Mouse (Mus musculus) cerebellum, adult 2 months (tissue): Measurements from ENCODE around the gene Cd300lb. TPM values are rescaled to one million over a fixed set of nuclear protein-coding genes. Genes with fewer than 3 reads are reported as not detected.
A peak's percentile ranks its signal among the peaks of the same experiment; 100 is the strongest.

Source experiments
- DNase-seq, 2 experiments: peaks; one replicate each; pipeline ENCODE4 v3.0.0; 2021
- H3K27ac ChIP-seq: fragments of 200-500 bp; 2 replicates; pipeline ENCODE4 v1.5.1; 2012; ENCODE audit warnings: low read length, control low read depth, inconsistent platforms; ENCODE audit not compliant: insufficient read depth
- H3K27me3 ChIP-seq: fragments of 200-500 bp; 2 replicates; pipeline ENCODE4 v1.6.1; 2012; ENCODE audit warnings: inconsistent platforms, mild to moderate bottlenecking, low read length, moderate library complexity; ENCODE audit not compliant: control insufficient read depth, insufficient read depth
- H3K4me1 ChIP-seq: fragments of 200-500 bp; 2 replicates; pipeline ENCODE4 v1.6.1; 2011; ENCODE audit warnings: low read length; ENCODE audit not compliant: control insufficient read depth, insufficient read depth
- H3K4me3 ChIP-seq: fragments of 200-500 bp; replicated peaks from 2 replicates; pipeline ENCODE3; 2011; ENCODE audit warnings: mild to moderate bottlenecking, low read depth, low read length, control low read depth; ENCODE audit not compliant: insufficient read depth
- CTCF ChIP-seq: fragments of 200-500 bp; IDR thresholded peaks from 2 replicates; pipeline ENCODE4 v1.5.1; 2011; ENCODE audit warnings: low read depth, mild to moderate bottlenecking, control low read depth, low read length, moderate library complexity, borderline replicate concordance; ENCODE audit not compliant: insufficient read depth
- POLR2A ChIP-seq: fragments of 200-500 bp; IDR thresholded peaks from 2 replicates; pipeline ENCODE4 v1.6.1; 2011; ENCODE audit warnings: low read length, control low read depth, borderline replicate concordance; ENCODE audit not compliant: insufficient read depth
- WGBS: fragments of 180-500 bp; shearing (Covaris S2); methylation state at CpG from one replicate; pipeline ENCODE4 v1.1.7; 2018; 5-methylcytosine and 5-hydroxymethylcytosine counted together
- polyA plus RNA-seq: library from polyadenylated mRNA; depleted of rRNA; stranded (reverse); fragments of >200 nt; gene quantifications from 2 replicates; pipeline ENCODE4 v1.2.3, GENCODE M21; 2012; rRNA removed

Cd300lb gene
- 0.44 and 0.71 TPM in 2 replicates for polyA plus RNA-seq

DNA sequence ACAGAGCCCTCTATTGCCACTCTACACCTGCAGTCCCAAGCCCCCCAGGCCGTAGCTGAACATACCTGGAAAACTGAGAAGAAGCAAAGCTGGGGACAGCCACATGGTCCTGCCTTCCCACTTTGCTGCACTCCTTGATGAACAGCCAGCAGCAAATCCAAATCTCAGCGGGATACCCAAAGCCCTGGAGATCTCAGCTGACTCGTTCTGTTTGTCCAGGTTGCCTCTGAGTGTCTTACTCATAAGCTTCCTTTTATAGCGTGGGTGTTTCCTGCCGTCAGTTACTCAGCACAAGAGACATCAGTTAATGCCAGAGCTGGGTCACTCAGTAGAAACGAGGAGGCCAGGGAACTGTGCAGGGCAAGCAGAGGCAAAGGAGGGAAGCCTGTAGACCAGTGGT, at the start of gene Cd300lb:
TSS of gene Cd300lb (minus strand) at position 243 of the 400 bp plus-strand sequence.
- peak; percentile 54 to 70 for DNase-seq
- 20% methylated on average over 6 of the region's 6 CpGs for WGBS
- no peaks in the 10 kb centered on the region for H3K27me3 ChIP-seq
- peaks cover 13% of the 10 kb centered on the region for H3K4me1 ChIP-seq
- H3K27ac ChIP-seq: no peak within 1 kb of the TSS; the same call in 1 of the 2 replicates
- H3K4me3 ChIP-seq: no peak within 1 kb of the TSS
- TF ChIP-seq CTCF: no peak
- TF ChIP-seq POLR2A: no peak

DNA sequence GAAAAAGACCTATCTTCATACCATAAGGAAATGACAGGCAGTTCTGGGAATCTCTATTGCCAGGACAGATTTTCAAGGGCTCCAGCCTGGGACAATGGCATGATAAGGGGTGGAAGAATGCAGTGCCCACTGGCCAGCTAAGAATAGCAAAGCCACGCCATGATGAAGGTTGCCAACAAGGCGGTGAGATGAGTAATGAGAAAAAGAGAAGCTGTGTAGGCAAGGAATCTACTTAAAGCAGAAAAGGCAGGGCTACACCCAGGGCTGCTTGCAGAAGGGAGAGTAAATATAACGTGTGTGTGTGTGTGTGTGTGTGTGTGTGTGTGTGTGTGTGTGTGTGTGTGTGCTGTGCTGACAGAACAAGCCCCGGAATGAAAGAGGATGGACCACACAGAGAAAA, 47.7 kb upstream of the Cd300lb start:
- TF ChIP-seq CTCF: no peak
- no peak for TF ChIP-seq POLR2A
- WGBS: 69% methylated on average over 4 of the region's 4 CpGs
- Histone ChIP-seq H3K4me1 (no peaks in the 10 kb centered on the region), H3K27ac (no peak overlapping the region), H3K4me3 (no peak overlapping the region), H3K27me3 (no peaks in the 10 kb centered on the region)
- no peak for DNase-seq

- H3K27me3 ChIP-seq: no peaks in the 10 kb centered on the region
- no peak for TF ChIP-seq POLR2A
- TF ChIP-seq CTCF: no peak
- no peak overlapping the region for H3K4me3 ChIP-seq
- peak in 1 of 2 experiments; percentile 20 for DNase-seq
- WGBS: 27% methylated on average over 10 of the region's 10 CpGs
- no peak overlapping the region for H3K27ac ChIP-seq
- H3K4me1 ChIP-seq: no peaks in the 10 kb centered on the region; the same call in 1 of the 2 replicates
Measured at GRCm38 (mm10) chr11:114972726-114973125, 38.5 kb upstream of the Cd300lb start.

GRCm38 (mm10) chr11:114968752-114969207, 34.6 kb upstream of the Cd300lb start, which contains the start of gene Cd300c:
Cd300c (minus strand) TSS chr11:114969157.
- 74% methylated on average over 9 of the region's 9 CpGs for WGBS
- Histone ChIP-seq H3K27ac (no peak within 1 kb of the TSS), H3K4me1 (no peaks in the 10 kb centered on the region; the same call in 1 of the 2 replicates), H3K4me3 (no peak within 1 kb of the TSS), H3K27me3 (no peaks in the 10 kb centered on the region)
- no peak for TF ChIP-seq POLR2A
- TF ChIP-seq CTCF: no peak
- no peak for DNase-seq

GRCm38 (mm10) chr11:114965182-114965828, 31.1 kb upstream of the Cd300lb start:
- Histone ChIP-seq H3K4me3 (no peak overlapping the region), H3K27ac (no peak overlapping the region), H3K27me3 (no peaks in the 10 kb centered on the region), H3K4me1 (peaks cover 2% of the 10 kb centered on the region)
- DNase-seq: peak in 1 of 2 experiments; percentile 25
- 45% methylated on average over 3 of the region's 3 CpGs for WGBS
- TF ChIP-seq POLR2A (no peak), CTCF (no peak)

GRCm38 (mm10) chr11:114960369-114960768, 26.2 kb upstream of the Cd300lb start:
- TF ChIP-seq CTCF (no peak), POLR2A (no peak)
- Histone ChIP-seq H3K4me1 (peaks cover 5% of the 10 kb centered on the region), H3K27ac (no peak overlapping the region), H3K27me3 (no peaks in the 10 kb centered on the region), H3K4me3 (no peak overlapping the region)
- 15% methylated on average over 1 of the region's 1 CpGs for WGBS
- peak in 1 of 2 experiments; percentile 23 for DNase-seq

DNA sequence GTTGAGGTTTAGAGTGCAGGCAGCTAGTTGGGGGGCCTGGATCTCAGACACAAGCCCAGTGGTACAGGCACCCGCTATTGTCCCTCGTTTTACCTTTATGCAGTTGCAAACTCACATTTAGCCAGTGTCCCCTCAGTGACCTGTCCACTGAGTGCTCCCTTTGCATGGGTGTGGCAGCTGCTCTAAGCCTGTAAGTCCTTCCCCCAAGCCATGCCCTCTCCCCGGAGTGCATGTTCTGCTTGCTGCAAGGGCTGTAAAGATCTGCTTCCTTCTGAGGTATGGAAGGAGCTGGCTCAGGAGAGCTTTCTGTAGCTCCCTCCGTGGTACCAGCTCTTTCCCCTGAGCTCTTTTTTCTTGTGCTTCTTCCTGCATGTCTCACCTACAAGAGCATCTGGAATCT, 595 bp downstream of the Cd300lb start:
- 83% methylated on average over 4 of the region's 4 CpGs for WGBS
- H3K4me1 ChIP-seq: peaks cover 13% of the 10 kb centered on the region
- peak in 1 of 2 experiments; percentile 12 for DNase-seq
- TF ChIP-seq CTCF (no peak), POLR2A (no peak)
- no peaks in the 10 kb centered on the region for H3K27me3 ChIP-seq
- no peak overlapping the region for H3K27ac ChIP-seq
- H3K4me3 ChIP-seq: no peak overlapping the region

- 88% methylated on average over 5 of the region's 5 CpGs for WGBS
- no peaks in the 10 kb centered on the region for H3K27me3 ChIP-seq
- TF ChIP-seq CTCF (no peak), POLR2A (no peak)
- peaks cover 13% of the 10 kb centered on the region for H3K4me1 ChIP-seq
- no peak overlapping the region for H3K4me3 ChIP-seq
- no peak overlapping the region for H3K27ac ChIP-seq
- peak in 1 of 2 experiments; percentile 4 for DNase-seq
Measured at GRCm38 (mm10) chr11:114931041-114931440, 3.1 kb downstream of the Cd300lb start.
